ENCODE assay signal across 13 mouse cellular contexts in the genomic region with DNA sequence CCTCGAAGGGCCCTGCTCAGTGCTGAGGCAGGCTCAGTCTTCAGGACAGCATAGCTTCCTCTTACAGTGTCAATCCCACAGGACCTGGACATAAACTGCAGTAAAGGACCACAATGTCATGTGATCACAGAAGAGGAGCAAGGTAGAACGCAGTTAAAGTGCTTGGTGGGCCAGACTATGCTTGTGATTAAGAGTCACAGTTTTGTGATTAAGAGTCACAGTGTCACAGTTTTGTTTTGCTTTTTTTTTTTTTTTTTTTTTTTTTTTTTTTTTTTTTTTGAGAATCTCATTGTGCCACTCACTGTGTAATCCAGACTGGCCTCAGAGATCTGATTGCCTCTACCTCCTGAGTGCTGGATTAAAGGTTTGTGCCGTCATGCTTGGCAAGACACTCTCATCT.
"Had no signal": no experiment of that assay in that cellular context is flagged by ENCODE, and none has a peak within 500 bp of the region (broad histone marks: within the 10 kb centered on the region; RNA-seq: fewer than 3 reads in every experiment).

No protein-coding gene starts in this region.

- H3K4me2 ChIP-seq: neural tube, embryonic 13.5 days; neural tube, embryonic 15.5 days; stomach, embryonic 15.5 days had no signal

- H3K27me3 ChIP-seq: neural tube, embryonic 13.5 days; neural tube, embryonic 15.5 days; stomach, embryonic 15.5 days had no signal

- H3K27ac ChIP-seq: neural tube, embryonic 13.5 days; neural tube, embryonic 15.5 days; stomach, embryonic 15.5 days; stomach, postnatal 0 days had no signal

- H3K9me3 ChIP-seq: neural tube, embryonic 15.5 days; stomach, embryonic 15.5 days had no signal

- H3K9ac ChIP-seq: neural tube, embryonic 13.5 days; neural tube, embryonic 15.5 days; stomach, embryonic 15.5 days had no signal

- H3K4me3 ChIP-seq: neural tube, embryonic 13.5 days; neural tube, embryonic 15.5 days; stomach, embryonic 15.5 days had no signal

- DNase-seq: retina, postnatal 1 day; right cerebral cortex, adult 18-20 months; right cerebral cortex, postnatal 14 days; right cerebral cortex, postnatal 25 days; right cerebral cortex, postnatal 4 days; spleen, adult 18-20 months; thymus, adult 18-20 months; thymus, postnatal 25 days; thymus, postnatal 36 days had no signal

- H3K36me3 ChIP-seq: stomach, embryonic 15.5 days had no signal

- H3K4me1 ChIP-seq: neural tube, embryonic 13.5 days; neural tube, embryonic 15.5 days; stomach, embryonic 15.5 days had no signal
